Mouse (Mus musculus) ES-Bruce4 (cell line): Measurements from ENCODE around the gene Atxn1. TPM values are rescaled to one million over a fixed set of nuclear protein-coding genes. Genes with fewer than 3 reads are reported as not detected.

Experiments
- H3K27ac ChIP-seq: 2 replicates; pipeline ENCODE4 v1.5.1; 2012; ENCODE audit warnings: low read length, inconsistent platforms; ENCODE audit not compliant: insufficient read depth
- H3K27me3 ChIP-seq: 2 replicates; pipeline ENCODE4 v1.6.1; 2012; ENCODE audit warnings: mild to moderate bottlenecking, low read length, inconsistent platforms; ENCODE audit not compliant: control insufficient read depth, poor library complexity, insufficient read depth, severe bottlenecking
- H3K36me3 ChIP-seq: 2 replicates; pipeline ENCODE4 v1.6.1; 2012; ENCODE audit warnings: inconsistent platforms, mild to moderate bottlenecking, low read length, moderate library complexity; ENCODE audit not compliant: control insufficient read depth, poor library complexity, insufficient read depth, severe bottlenecking
- H3K4me1 ChIP-seq: one replicate; pipeline ENCODE4 v1.8.1; 2011; ENCODE audit warnings: low read length; ENCODE audit not compliant: control insufficient read depth, insufficient read depth
- H3K4me3 ChIP-seq: 2 replicates; pipeline ENCODE4 v1.5.1; 2011; ENCODE audit warnings: low read depth, mild to moderate bottlenecking, low read length
- H3K9ac ChIP-seq: 2 replicates; pipeline ENCODE4 v1.6.1; 2012; ENCODE audit warnings: low read depth, mild to moderate bottlenecking, inconsistent platforms; ENCODE audit not compliant: poor library complexity, severe bottlenecking
- H3K9me3 ChIP-seq: replicated peaks from 2 replicates; pipeline ENCODE4 v1.6.1; 2012; ENCODE audit warnings: mild to moderate bottlenecking, low read length, inconsistent platforms; ENCODE audit not compliant: control insufficient read depth, poor library complexity, insufficient read depth, severe bottlenecking
- CTCF ChIP-seq: IDR thresholded peaks from one replicate; pipeline ENCODE4 v1.8.1; 2011; ENCODE audit warnings: low read depth, low read length
- EP300 ChIP-seq: IDR thresholded peaks from 2 replicates; pipeline ENCODE4 v1.6.1; 2011; ENCODE audit warnings: low read depth, low read length; ENCODE audit not compliant: insufficient read depth
- POLR2A ChIP-seq: IDR thresholded peaks from one replicate; pipeline ENCODE4 v1.8.1; 2011; ENCODE audit warnings: low read length; ENCODE audit not compliant: insufficient read depth
- polyA plus RNA-seq: library from polyadenylated mRNA; stranded (reverse); fragments of >200 nt; gene quantifications from 2 replicates; pipeline ENCODE4 v1.2.4, GENCODE M21; 2011; ENCODE audit warnings: low read depth; ENCODE audit not compliant: missing spikeins, insufficient read depth, insufficient read length

Atxn1 gene
- polyA plus RNA-seq, 1 experiment = 10.1 TPM

GRCm38 (mm10) chr13:45692440-45692839 is 272.4 kb downstream of the Atxn1 start:
- Histone ChIP-seq H3K27ac (no peak overlapping the region), H3K27me3 (no peaks in the 10 kb centered on the region), H3K9ac (no peak overlapping the region), H3K9me3 (no peaks in the 10 kb centered on the region), H3K4me1 (no peaks in the 10 kb centered on the region), H3K36me3 (no peaks in the 10 kb centered on the region), H3K4me3 (no peak overlapping the region)
- no peak for TF ChIP-seq EP300
- TF ChIP-seq POLR2A = no peak
- no peak for TF ChIP-seq CTCF

GRCm38 (mm10) chr13:45690426-45690825 is 274.4 kb downstream of the Atxn1 start:
- Histone ChIP-seq H3K27me3 (no peaks in the 10 kb centered on the region), H3K9ac (no peak overlapping the region), H3K4me1 (no peaks in the 10 kb centered on the region), H3K36me3 (no peaks in the 10 kb centered on the region), H3K27ac (no peak overlapping the region), H3K9me3 (no peaks in the 10 kb centered on the region), H3K4me3 (no peak overlapping the region)
- TF ChIP-seq POLR2A (no peak), CTCF (no peak), EP300 (no peak)

GRCm38 (mm10) chr13:45688864-45689263 is 275.9 kb downstream of the Atxn1 start:
- H3K9ac ChIP-seq = no peak overlapping the region
- H3K4me1 ChIP-seq = no peaks in the 10 kb centered on the region
- no peaks in the 10 kb centered on the region for H3K27me3 ChIP-seq
- H3K36me3 ChIP-seq = no peaks in the 10 kb centered on the region
- no peak overlapping the region for H3K27ac ChIP-seq
- H3K4me3 ChIP-seq = no peak overlapping the region
- H3K9me3 ChIP-seq = no peaks in the 10 kb centered on the region
- TF ChIP-seq POLR2A = no peak
- no peak for TF ChIP-seq EP300
- TF ChIP-seq CTCF = no peak

- Histone ChIP-seq H3K4me1 (no peaks in the 10 kb centered on the region), H3K9ac (no peak overlapping the region), H3K27ac (no peak overlapping the region), H3K4me3 (no peak overlapping the region), H3K36me3 (no peaks in the 10 kb centered on the region), H3K27me3 (no peaks in the 10 kb centered on the region), H3K9me3 (no peaks in the 10 kb centered on the region)
- TF ChIP-seq CTCF = no peak
Measured at GRCm38 (mm10) chr13:45687581-45687980, 277.2 kb downstream of the Atxn1 start.

- H3K36me3 ChIP-seq = no peaks in the 10 kb centered on the region
- H3K9me3 ChIP-seq = no peaks in the 10 kb centered on the region
- TF ChIP-seq CTCF (no peak), EP300 (no peak), POLR2A (no peak)
- H3K27ac ChIP-seq = no peak overlapping the region
- no peaks in the 10 kb centered on the region for H3K27me3 ChIP-seq
- no peak overlapping the region for H3K4me3 ChIP-seq
- no peaks in the 10 kb centered on the region for H3K4me1 ChIP-seq
- H3K9ac ChIP-seq = no peak overlapping the region
Measured at GRCm38 (mm10) chr13:45686309-45686582, 278.6 kb downstream of the Atxn1 start.

GRCm38 (mm10) chr13:45685575-45686308 is 279.1 kb downstream of the Atxn1 start:
- Histone ChIP-seq H3K4me3 (no peak overlapping the region), H3K27ac (no peak overlapping the region), H3K9me3 (no peaks in the 10 kb centered on the region), H3K9ac (no peak overlapping the region), H3K36me3 (no peaks in the 10 kb centered on the region), H3K27me3 (no peaks in the 10 kb centered on the region), H3K4me1 (no peaks in the 10 kb centered on the region)
- TF ChIP-seq POLR2A (no peak), EP300 (no peak), CTCF (no peak)
